Mouse (Mus musculus) lung, embryonic 16.5 days (tissue): ENCODE measurements around the gene Pdcd6ip. TPM values are rescaled to one million over a fixed set of nuclear protein-coding genes. Genes with fewer than 3 reads are reported as not detected.

Experiments
- ATAC-seq: fragments of 200-750 bp; cut with Nextera tagmentation; 2 replicates; pipeline ENCODE4 v1.8.0; 2017; ENCODE audit warnings: low read depth, mild to moderate bottlenecking, moderate library complexity
- H3K27ac ChIP-seq: fragments of 300-500 bp; sonication (generic); 2 replicates; pipeline ENCODE4 v1.5.1; 2014; ENCODE audit warnings: mild to moderate bottlenecking, control low read depth, low read length
- H3K27me3 ChIP-seq: fragments of 300-500 bp; sonication (generic); 2 replicates; pipeline ENCODE4 v1.6.1; 2014; ENCODE audit warnings: low read depth, low read length, mixed read lengths; ENCODE audit not compliant: control insufficient read depth, insufficient read depth
- H3K36me3 ChIP-seq: fragments of 300-500 bp; sonication (generic); 2 replicates; pipeline ENCODE4 v1.6.1; 2014; ENCODE audit warnings: low read length; ENCODE audit not compliant: control insufficient read depth, insufficient read depth
- H3K4me1 ChIP-seq: fragments of 300-500 bp; sonication (generic); replicated peaks from 2 replicates; pipeline ENCODE4 v1.6.1; 2014; ENCODE audit warnings: low read length, mixed read lengths; ENCODE audit not compliant: control insufficient read depth, insufficient read depth
- H3K4me2 ChIP-seq: fragments of 300-500 bp; sonication (generic); 2 replicates; pipeline ENCODE4 v1.6.1; 2014; ENCODE audit warnings: low read depth, low read length, control low read depth
- H3K4me3 ChIP-seq: fragments of 300-500 bp; sonication (generic); 2 replicates; pipeline ENCODE4 v1.5.1; 2014; ENCODE audit warnings: mild to moderate bottlenecking, low read length, control low read depth
- H3K9ac ChIP-seq: fragments of 300-500 bp; sonication (generic); 2 replicates; pipeline ENCODE4 v1.6.1; 2014; ENCODE audit warnings: low read length, control low read depth
- H3K9me3 ChIP-seq: fragments of 300-500 bp; sonication (generic); 2 replicates; pipeline ENCODE4 v1.6.1; 2016; ENCODE audit warnings: low read length; ENCODE audit not compliant: control insufficient read depth
- WGBS: fragments of 180-500 bp; shearing (Covaris S2); extraction: QIAGEN DNeasy Blood & Tissue Kit; methylation state at CpG from one replicate; pipeline ENCODE4 v1.1.7; 2014; 5-methylcytosine and 5-hydroxymethylcytosine counted together
- polyA plus RNA-seq: library from polyadenylated mRNA; unstranded; fragments of >200 nt; fragmentation: Nextera tagmentation; extraction: Ambion mirVana; gene quantifications from 2 replicates; pipeline ENCODE4 v1.2.1, GENCODE M21; 2015

Gene Pdcd6ip
- polyA plus RNA-seq, result 74.8 and 81.4 TPM in 2 replicates

GRCm38 (mm10) chr9:113707481-113708360, at the start of gene Pdcd6ip:
TSS of gene Pdcd6ip (minus strand) at chr9:113708259.
- peak; percentile 93 for ATAC-seq
- Histone ChIP-seq H3K9me3 (no peaks in the 10 kb centered on the region), H3K4me3 (peak within 1 kb of the TSS; percentile 95), H3K36me3 (no peaks in the 10 kb centered on the region), H3K4me2 (peak within 1 kb of the TSS; percentile 80), H3K4me1 (peaks cover 16% of the 10 kb centered on the region), H3K27ac (peak within 1 kb of the TSS; percentile 92), H3K27me3 (no peaks in the 10 kb centered on the region), H3K9ac (peak within 1 kb of the TSS; percentile 97)
- 1% methylated on average over 66 of the region's 77 CpGs for WGBS

GRCm38 (mm10) chr9:113755888-113756719, 48.0 kb upstream of the Pdcd6ip start:
- ATAC-seq, result no peak
- Histone ChIP-seq H3K9me3 (peaks cover 5% of the 10 kb centered on the region; the same call in 1 of the 2 replicates), H3K27ac (no peak overlapping the region), H3K4me2 (no peak overlapping the region), H3K4me3 (no peak overlapping the region), H3K27me3 (no peaks in the 10 kb centered on the region), H3K9ac (no peak overlapping the region), H3K36me3 (peaks cover 7% of the 10 kb centered on the region; the same call in 1 of the 2 replicates), H3K4me1 (no peaks in the 10 kb centered on the region)
- WGBS, result 80% methylated on average over 15 of the region's 15 CpGs

DNA sequence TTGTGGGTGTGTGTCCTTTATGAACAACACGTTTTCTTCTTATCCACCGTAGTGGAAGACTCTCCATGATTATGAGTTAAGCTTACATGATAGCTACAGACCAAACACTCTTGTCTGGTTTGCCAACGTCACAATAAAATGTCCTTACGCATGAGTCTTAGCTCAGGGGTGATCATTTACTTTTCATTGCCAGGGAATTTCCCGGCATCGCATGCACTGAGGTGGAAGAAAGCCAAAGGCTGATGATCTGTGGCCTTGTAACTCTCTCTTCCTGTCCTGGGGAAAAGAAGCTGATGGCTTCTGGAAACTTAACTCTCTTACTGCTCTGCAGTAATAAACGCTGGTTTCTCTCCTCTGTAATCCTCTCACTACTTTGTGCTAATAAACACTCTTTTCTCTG, 41.3 kb upstream of the Pdcd6ip start:
- ATAC-seq, result 0 out of 2 replicates have a peak, but pooled peaks have one; percentile 4
- Histone ChIP-seq H3K27me3 (no peaks in the 10 kb centered on the region), H3K9ac (no peak overlapping the region), H3K9me3 (no peaks in the 10 kb centered on the region), H3K4me1 (0 out of 2 replicates have a peak, but pooled peaks cover 2% of the 10 kb centered on the region), H3K4me2 (no peak overlapping the region), H3K4me3 (no peak overlapping the region), H3K27ac (no peak overlapping the region), H3K36me3 (no peaks in the 10 kb centered on the region; the same call in 1 of the 2 replicates)
- WGBS, result 56% methylated on average over 7 of the region's 7 CpGs

GRCm38 (mm10) chr9:113743291-113743690, 35.2 kb upstream of the Pdcd6ip start:
- no peaks in the 10 kb centered on the region for H3K27me3 ChIP-seq
- peaks cover 10% of the 10 kb centered on the region for H3K4me1 ChIP-seq
- 52% methylated on average over 3 of the region's 3 CpGs for WGBS
- no peaks in the 10 kb centered on the region for H3K36me3 ChIP-seq
- no peaks in the 10 kb centered on the region for H3K9me3 ChIP-seq
- H3K4me2 ChIP-seq, result no peak overlapping the region
- no peak overlapping the region for H3K27ac ChIP-seq
- H3K4me3 ChIP-seq, result no peak overlapping the region
- no peak overlapping the region for H3K9ac ChIP-seq
- ATAC-seq, result no peak

DNA sequence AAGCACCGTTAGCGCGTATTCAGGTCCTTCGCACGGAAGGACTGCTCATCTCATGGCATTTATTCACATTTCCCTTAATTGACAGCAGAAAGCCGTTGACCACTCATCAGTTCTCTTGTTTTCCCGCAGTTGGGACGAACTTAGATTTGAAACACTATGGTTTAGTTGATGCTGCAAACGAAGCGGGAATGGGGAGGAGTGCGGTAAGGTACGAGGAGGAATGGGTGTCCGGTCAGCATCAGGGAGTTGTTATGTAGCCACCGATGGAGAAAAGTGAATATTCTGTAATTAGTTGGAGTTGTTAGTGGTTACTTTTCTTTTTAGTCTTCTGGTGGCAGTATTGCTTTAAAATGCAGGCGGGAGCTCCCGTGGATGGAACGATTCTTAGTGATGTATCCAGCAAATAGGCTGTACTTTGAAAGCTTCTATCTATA, 34.3 kb upstream of the Pdcd6ip start:
- no peaks in the 10 kb centered on the region for H3K9me3 ChIP-seq
- no peaks in the 10 kb centered on the region for H3K27me3 ChIP-seq
- ATAC-seq, result no peak
- H3K27ac ChIP-seq, result no peak overlapping the region
- peak overlapping the region; percentile 97 for H3K4me3 ChIP-seq
- WGBS, result 2% methylated on average over 17 of the region's 17 CpGs
- H3K4me1 ChIP-seq, result peaks cover 10% of the 10 kb centered on the region
- H3K4me2 ChIP-seq, result peak overlapping the region; percentile 98
- H3K36me3 ChIP-seq, result no peaks in the 10 kb centered on the region
- peak overlapping the region; percentile 88 for H3K9ac ChIP-seq

- Histone ChIP-seq H3K36me3 (no peaks in the 10 kb centered on the region), H3K9ac (peak overlapping the region; percentile 88), H3K27ac (peak overlapping the region; percentile 83), H3K9me3 (no peaks in the 10 kb centered on the region), H3K27me3 (no peaks in the 10 kb centered on the region), H3K4me2 (peak overlapping the region; percentile 98), H3K4me3 (peak overlapping the region; percentile 97), H3K4me1 (peaks cover 10% of the 10 kb centered on the region)
- under 1% methylated on average over 61 of the region's 64 CpGs for WGBS
- peak; percentile 70 for ATAC-seq
Observed at GRCm38 (mm10) chr9:113741637-113742137, 33.6 kb upstream of the Pdcd6ip start.

- Histone ChIP-seq H3K27ac (peak within 1 kb of the TSS; percentile 83), H3K9me3 (no peaks in the 10 kb centered on the region), H3K4me1 (peaks cover 10% of the 10 kb centered on the region), H3K4me2 (peak within 1 kb of the TSS; percentile 98), H3K9ac (peak within 1 kb of the TSS; percentile 88), H3K4me3 (peak within 1 kb of the TSS; percentile 97), H3K27me3 (no peaks in the 10 kb centered on the region), H3K36me3 (no peaks in the 10 kb centered on the region)
- peak; percentile 98 for ATAC-seq
- WGBS, result under 1% methylated on average over 53 of the region's 63 CpGs
Observed at GRCm38 (mm10) chr9:113741108-113741636, 33.1 kb upstream of the Pdcd6ip start, which contains the start of gene Clasp2. TSS of gene Clasp2 (plus strand) at chr9:113741473.

- Histone ChIP-seq H3K4me2 (no peak overlapping the region), H3K9me3 (no peaks in the 10 kb centered on the region), H3K4me3 (no peak overlapping the region), H3K4me1 (peaks cover 10% of the 10 kb centered on the region), H3K27ac (no peak overlapping the region), H3K36me3 (no peaks in the 10 kb centered on the region), H3K27me3 (no peaks in the 10 kb centered on the region), H3K9ac (no peak overlapping the region)
- no peak for ATAC-seq
- WGBS, result 70% methylated on average over 6 of the region's 6 CpGs
Observed at GRCm38 (mm10) chr9:113738941-113739340, 30.9 kb upstream of the Pdcd6ip start.
